Mouse (Mus musculus): ENCODE results near the gene Ptprn2. TPM values are rescaled to one million over a fixed set of nuclear protein-coding genes. Genes with fewer than 3 reads are reported as not detected.

The Ptprn2 gene
- polyA plus RNA-seq, 1 experiment from 2014 or later: 0.08 TPM

- H3K9ac ChIP-seq (ENCODE audit: low read depth, low read length): no peak overlapping the region
- H3K27me3 ChIP-seq (ENCODE audit: control insufficient read depth, insufficient read depth, low read length): no peaks in the 10 kb centered on the region
- H3K4me2 ChIP-seq (replicated peaks; ENCODE audit: low read depth, low read length): no peak overlapping the region
- H3K4me1 ChIP-seq (ENCODE audit: control insufficient read depth, insufficient read depth, low read length): no peaks in the 10 kb centered on the region
- no peaks in the 10 kb centered on the region for H3K36me3 ChIP-seq (ENCODE audit: control insufficient read depth, insufficient read depth, low read length)
- H3K4me3 ChIP-seq (ENCODE audit: low read length): no peak overlapping the region
- H3K27ac ChIP-seq (ENCODE audit: low read depth, low read length): no peak overlapping the region
- H3K9me3 ChIP-seq (ENCODE audit: control insufficient read depth, low read length): no peaks in the 10 kb centered on the region
- 82% methylated on average over 2 of the region's 2 CpGs for WGBS
- no peak for ATAC-seq (ENCODE audit: low FRiP score, low TSS enrichment)
Measured at GRCm38 (mm10) chr12:116959164-116959563, 473.6 kb downstream of the Ptprn2 start.

GRCm38 (mm10) chr12:116963906-116964305 is 478.4 kb downstream of the Ptprn2 start:
- H3K27ac ChIP-seq (ENCODE audit: low read depth, low read length): no peak overlapping the region
- WGBS: 94% methylated on average over 1 of the region's 1 CpGs

GRCm38 (mm10) chr12:116968215-116968939 is 482.9 kb downstream of the Ptprn2 start:
- Histone ChIP-seq H3K27me3 (ENCODE audit: control insufficient read depth, insufficient read depth, low read length) (no peaks in the 10 kb centered on the region), H3K9ac (ENCODE audit: low read depth, low read length) (no peak overlapping the region), H3K4me2 (replicated peaks; ENCODE audit: low read depth, low read length) (no peak overlapping the region), H3K9me3 (ENCODE audit: control insufficient read depth, low read length) (no peaks in the 10 kb centered on the region), H3K4me3 (ENCODE audit: low read length) (no peak overlapping the region), H3K4me1 (ENCODE audit: control insufficient read depth, insufficient read depth, low read length) (no peaks in the 10 kb centered on the region), H3K36me3 (ENCODE audit: control insufficient read depth, insufficient read depth, low read length) (no peaks in the 10 kb centered on the region), H3K27ac (ENCODE audit: low read depth, low read length) (no peak overlapping the region)
- no peak for ATAC-seq (ENCODE audit: low FRiP score, low TSS enrichment)
- WGBS: 67% methylated on average over 8 of the region's 8 CpGs

More at GRCm38 (mm10) chr12:116963906-116964305, 478.4 kb downstream of the Ptprn2 start:
- H3K4me2 ChIP-seq (replicated peaks; ENCODE audit: low read depth, low read length): no peak overlapping the region
- ATAC-seq (ENCODE audit: low FRiP score, low TSS enrichment): no peak
- H3K4me1 ChIP-seq (ENCODE audit: control insufficient read depth, insufficient read depth, low read length): no peaks in the 10 kb centered on the region
- no peak overlapping the region for H3K4me3 ChIP-seq (ENCODE audit: low read length)
- no peak overlapping the region for H3K9ac ChIP-seq (ENCODE audit: low read depth, low read length)
- H3K27me3 ChIP-seq (ENCODE audit: control insufficient read depth, insufficient read depth, low read length): no peaks in the 10 kb centered on the region
- no peaks in the 10 kb centered on the region for H3K9me3 ChIP-seq (ENCODE audit: control insufficient read depth, low read length)
- H3K36me3 ChIP-seq (ENCODE audit: control insufficient read depth, insufficient read depth, low read length): no peaks in the 10 kb centered on the region

- Histone ChIP-seq H3K4me2 (replicated peaks; ENCODE audit: low read depth, low read length) (no peak overlapping the region), H3K27me3 (ENCODE audit: control insufficient read depth, insufficient read depth, low read length) (no peaks in the 10 kb centered on the region), H3K4me3 (ENCODE audit: low read length) (no peak overlapping the region), H3K36me3 (ENCODE audit: control insufficient read depth, insufficient read depth, low read length) (no peaks in the 10 kb centered on the region), H3K4me1 (ENCODE audit: control insufficient read depth, insufficient read depth, low read length) (0 out of 2 replicates have a peak, but pooled peaks cover 4% of the 10 kb centered on the region), H3K9ac (ENCODE audit: low read depth, low read length) (no peak overlapping the region), H3K27ac (ENCODE audit: low read depth, low read length) (no peak overlapping the region), H3K9me3 (ENCODE audit: control insufficient read depth, low read length) (no peaks in the 10 kb centered on the region)
- ATAC-seq (ENCODE audit: low FRiP score, low TSS enrichment): no peak
- WGBS: 61% methylated on average over 5 of the region's 5 CpGs
Measured at GRCm38 (mm10) chr12:116975547-116975946, 490.0 kb downstream of the Ptprn2 start.

GRCm38 (mm10) chr12:116976981-116977380 is 491.5 kb downstream of the Ptprn2 start:
- Histone ChIP-seq H3K4me1 (ENCODE audit: control insufficient read depth, insufficient read depth, low read length) (0 out of 2 replicates have a peak, but pooled peaks cover 4% of the 10 kb centered on the region), H3K9me3 (ENCODE audit: control insufficient read depth, low read length) (no peaks in the 10 kb centered on the region), H3K27me3 (ENCODE audit: control insufficient read depth, insufficient read depth, low read length) (no peaks in the 10 kb centered on the region), H3K9ac (ENCODE audit: low read depth, low read length) (no peak overlapping the region), H3K4me3 (ENCODE audit: low read length) (no peak overlapping the region), H3K4me2 (replicated peaks; ENCODE audit: low read depth, low read length) (no peak overlapping the region), H3K36me3 (ENCODE audit: control insufficient read depth, insufficient read depth, low read length) (no peaks in the 10 kb centered on the region), H3K27ac (ENCODE audit: low read depth, low read length) (no peak overlapping the region)
- WGBS: 71% methylated on average over 6 of the region's 6 CpGs
- no peak for ATAC-seq (ENCODE audit: low FRiP score, low TSS enrichment)

GRCm38 (mm10) chr12:116978201-116978600 is 492.7 kb downstream of the Ptprn2 start:
- no peak overlapping the region for H3K9ac ChIP-seq (ENCODE audit: low read depth, low read length)
- H3K27me3 ChIP-seq (ENCODE audit: control insufficient read depth, insufficient read depth, low read length): no peaks in the 10 kb centered on the region
- WGBS: 86% methylated on average over 6 of the region's 6 CpGs
- no peaks in the 10 kb centered on the region for H3K36me3 ChIP-seq (ENCODE audit: control insufficient read depth, insufficient read depth, low read length)
- H3K4me1 ChIP-seq (ENCODE audit: control insufficient read depth, insufficient read depth, low read length): 0 out of 2 replicates have a peak, but pooled peaks cover 4% of the 10 kb centered on the region
- no peak overlapping the region for H3K4me2 ChIP-seq (replicated peaks; ENCODE audit: low read depth, low read length)
- no peaks in the 10 kb centered on the region for H3K9me3 ChIP-seq (ENCODE audit: control insufficient read depth, low read length)
- H3K27ac ChIP-seq (ENCODE audit: low read depth, low read length): no peak overlapping the region
- no peak overlapping the region for H3K4me3 ChIP-seq (ENCODE audit: low read length)
- ATAC-seq (ENCODE audit: low FRiP score, low TSS enrichment): no peak

- H3K9ac ChIP-seq (ENCODE audit: low read depth, low read length): no peak overlapping the region
- H3K4me1 ChIP-seq (ENCODE audit: control insufficient read depth, insufficient read depth, low read length): no peaks in the 10 kb centered on the region
- no peaks in the 10 kb centered on the region for H3K27me3 ChIP-seq (ENCODE audit: control insufficient read depth, insufficient read depth, low read length)
- H3K27ac ChIP-seq (ENCODE audit: low read depth, low read length): no peak overlapping the region
- H3K36me3 ChIP-seq (ENCODE audit: control insufficient read depth, insufficient read depth, low read length): no peaks in the 10 kb centered on the region
- WGBS: 82% methylated on average over 1 of the region's 1 CpGs
- ATAC-seq (ENCODE audit: low FRiP score, low TSS enrichment): no peak
- H3K4me2 ChIP-seq (replicated peaks; ENCODE audit: low read depth, low read length): no peak overlapping the region
- no peak overlapping the region for H3K4me3 ChIP-seq (ENCODE audit: low read length)
- H3K9me3 ChIP-seq (ENCODE audit: control insufficient read depth, low read length): no peaks in the 10 kb centered on the region
Measured at GRCm38 (mm10) chr12:116981315-116981714, 495.8 kb downstream of the Ptprn2 start.

- no peaks in the 10 kb centered on the region for H3K36me3 ChIP-seq (ENCODE audit: control insufficient read depth, insufficient read depth, low read length)
- no peak overlapping the region for H3K4me2 ChIP-seq (replicated peaks; ENCODE audit: low read depth, low read length)
- 64% methylated on average over 10 of the region's 10 CpGs for WGBS
- no peak for ATAC-seq (ENCODE audit: low FRiP score, low TSS enrichment)
- H3K4me3 ChIP-seq (ENCODE audit: low read length): no peak overlapping the region
- H3K4me1 ChIP-seq (ENCODE audit: control insufficient read depth, insufficient read depth, low read length): no peaks in the 10 kb centered on the region
- no peak overlapping the region for H3K9ac ChIP-seq (ENCODE audit: low read depth, low read length)
- H3K27me3 ChIP-seq (ENCODE audit: control insufficient read depth, insufficient read depth, low read length): no peaks in the 10 kb centered on the region
- H3K9me3 ChIP-seq (ENCODE audit: control insufficient read depth, low read length): no peaks in the 10 kb centered on the region
- H3K27ac ChIP-seq (ENCODE audit: low read depth, low read length): no peak overlapping the region
Measured at GRCm38 (mm10) chr12:116989144-116989543, 503.6 kb downstream of the Ptprn2 start.

GRCm38 (mm10) chr12:117001546-117002148 is 516.1 kb downstream of the Ptprn2 start:
- 83% methylated on average over 2 of the region's 2 CpGs for WGBS
- no peaks in the 10 kb centered on the region for H3K9me3 ChIP-seq (ENCODE audit: control insufficient read depth, low read length)

More at GRCm38 (mm10) chr12:117001546-117002148, 516.1 kb downstream of the Ptprn2 start:
- Histone ChIP-seq H3K4me3 (ENCODE audit: low read length) (no peak overlapping the region), H3K27ac (ENCODE audit: low read depth, low read length) (no peak overlapping the region), H3K4me2 (replicated peaks; ENCODE audit: low read depth, low read length) (no peak overlapping the region), H3K36me3 (ENCODE audit: control insufficient read depth, insufficient read depth, low read length) (no peaks in the 10 kb centered on the region), H3K9ac (ENCODE audit: low read depth, low read length) (no peak overlapping the region), H3K27me3 (ENCODE audit: control insufficient read depth, insufficient read depth, low read length) (no peaks in the 10 kb centered on the region), H3K4me1 (ENCODE audit: control insufficient read depth, insufficient read depth, low read length) (no peaks in the 10 kb centered on the region)
- ATAC-seq (ENCODE audit: low FRiP score, low TSS enrichment): no peak
